Mouse (Mus musculus) bone marrow macrophage, adult 2 months (primary cell): Measurements from ENCODE around the gene Tfdp1.

Experiments used
- CTCF ChIP-seq: IDR thresholded peaks from 2 replicates; pipeline ENCODE4 v1.5.1; 2012; ENCODE audit warnings: low read depth, mild to moderate bottlenecking, low read length, moderate library complexity
- POLR2A ChIP-seq: IDR thresholded peaks from 2 replicates; pipeline ENCODE4 v1.6.1; 2012; ENCODE audit warnings: mild to moderate bottlenecking, low read depth, low read length, borderline replicate concordance

DNA sequence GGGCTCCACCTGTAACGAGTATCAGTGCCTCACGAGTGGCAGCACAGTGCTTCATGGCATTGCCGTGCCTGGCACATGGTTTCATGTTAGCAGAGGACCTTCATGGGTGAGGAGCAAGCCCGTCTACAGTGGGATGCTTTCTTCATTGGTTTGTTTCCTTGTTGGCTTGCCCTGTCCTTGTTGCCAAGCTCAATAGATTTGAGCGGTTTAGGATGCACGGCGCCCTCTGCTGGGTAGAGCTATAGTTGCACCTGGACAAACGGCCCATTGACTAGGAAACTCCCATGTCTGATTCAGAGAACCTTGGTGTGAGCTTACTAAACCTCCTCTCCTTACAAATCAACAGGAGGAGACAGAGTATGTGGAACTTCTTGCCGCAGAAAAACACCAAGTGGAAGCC, 46.2 kb upstream of the Tfdp1 start:
- TF ChIP-seq CTCF (peak; percentile 43), POLR2A (no peak)
